Mouse (Mus musculus) subcutaneous adipose tissue, adult 2 months (tissue): ENCODE results near the gene Atg10. TPM values are rescaled to one million over a fixed set of nuclear protein-coding genes. Genes with fewer than 3 reads are reported as not detected.

ENCODE experiments used
- polyA plus RNA-seq: library from polyadenylated mRNA; depleted of rRNA; stranded (reverse); fragments of >200 nt; gene quantifications from 2 replicates; pipeline ENCODE4 v1.2.3, GENCODE M21; 2012; ENCODE audit warnings: low replicate concordance; rRNA removed

Gene Atg10
- 4.0 and 7.6 TPM in 2 replicates for polyA plus RNA-seq

DNA sequence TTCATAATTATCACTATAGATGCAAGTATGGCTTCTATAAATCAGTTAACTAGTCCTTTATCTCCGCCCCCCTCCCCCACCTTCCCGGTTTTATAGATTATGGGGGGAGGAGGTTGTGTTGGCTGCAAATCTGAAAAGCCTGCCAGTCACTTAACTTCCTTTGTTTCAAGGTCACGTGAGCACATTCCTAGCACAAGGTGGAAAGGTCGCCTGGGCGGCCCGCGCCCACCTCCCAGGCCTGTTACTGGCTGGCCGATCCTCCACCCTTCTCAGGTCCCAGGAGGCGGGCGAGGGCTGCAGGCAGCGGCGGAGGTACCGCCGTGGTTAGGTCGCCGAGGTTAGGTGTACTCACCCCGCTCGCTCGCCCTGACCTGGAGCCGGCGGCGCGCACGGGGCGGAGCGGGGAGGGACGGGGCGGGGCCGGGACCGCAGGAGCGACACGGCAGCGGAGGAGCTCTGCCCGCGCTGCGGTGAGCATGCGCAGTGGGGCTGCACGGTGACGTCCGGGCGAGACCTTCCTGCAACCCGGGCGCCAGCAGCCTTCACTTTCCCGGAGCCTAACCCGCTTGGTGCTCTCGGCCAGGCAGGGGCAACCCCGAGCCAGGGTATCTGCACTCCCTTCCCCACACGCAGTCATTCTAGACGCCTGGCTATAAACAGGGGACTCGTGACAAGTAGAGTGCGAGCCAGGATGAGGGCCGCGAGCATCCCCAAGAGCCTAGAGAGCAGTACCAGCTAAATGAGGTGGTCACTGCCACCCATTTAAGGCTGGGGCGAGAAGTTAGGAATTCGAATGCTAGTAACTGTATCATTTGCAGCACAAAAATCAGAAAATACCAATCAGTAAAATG, at the start of gene Atg10:
Gene Atg10, minus strand, starts transcription at position 382 of the 851 bp plus-strand sequence.

DNA sequence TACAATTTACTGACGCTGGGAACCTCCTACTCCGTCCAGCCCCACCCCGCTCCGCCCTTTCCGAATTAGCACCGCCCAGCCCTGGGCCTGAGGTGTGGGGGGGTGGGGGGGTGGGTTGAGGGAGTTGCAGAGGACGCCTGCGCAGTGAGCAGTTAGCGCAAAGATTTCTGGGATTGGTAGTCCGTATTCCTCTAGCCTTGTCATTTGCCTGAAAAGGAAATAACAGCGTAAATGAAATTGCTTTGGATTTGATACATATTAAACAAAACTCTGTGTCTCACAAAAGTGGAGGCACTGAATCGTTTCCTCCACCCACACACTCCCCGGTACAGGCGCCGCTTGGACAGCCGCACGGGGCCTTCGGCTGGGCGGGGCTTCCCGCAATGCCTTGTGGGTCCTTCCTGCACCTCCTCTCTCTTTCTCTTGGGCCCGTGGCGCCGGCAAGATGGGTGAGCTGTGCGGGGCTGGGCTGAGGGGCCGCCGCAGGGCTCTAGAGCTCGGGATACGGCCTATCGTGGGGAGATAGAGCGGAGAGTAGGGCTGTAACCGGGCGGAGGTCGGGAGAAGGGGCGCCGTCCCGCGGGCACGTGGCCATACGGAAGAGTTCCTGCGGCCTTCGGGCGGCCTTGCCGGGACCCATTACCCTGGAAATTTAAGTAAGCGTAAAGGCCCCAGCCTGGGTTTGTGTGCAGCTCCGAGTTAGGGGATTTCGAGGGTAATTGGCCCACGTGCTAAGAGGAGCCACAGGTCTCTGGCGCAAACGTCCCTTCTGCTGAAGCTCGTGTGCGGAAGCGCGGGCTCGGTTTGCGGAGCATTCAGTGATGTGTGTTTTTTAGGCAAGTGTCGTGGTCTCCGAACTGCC, 300.8 kb downstream of the Atg10 start, which contains the start of gene Rps23:
Gene Rps23, plus strand, starts transcription at position 208 of the 862 bp plus-strand sequence.

DNA sequence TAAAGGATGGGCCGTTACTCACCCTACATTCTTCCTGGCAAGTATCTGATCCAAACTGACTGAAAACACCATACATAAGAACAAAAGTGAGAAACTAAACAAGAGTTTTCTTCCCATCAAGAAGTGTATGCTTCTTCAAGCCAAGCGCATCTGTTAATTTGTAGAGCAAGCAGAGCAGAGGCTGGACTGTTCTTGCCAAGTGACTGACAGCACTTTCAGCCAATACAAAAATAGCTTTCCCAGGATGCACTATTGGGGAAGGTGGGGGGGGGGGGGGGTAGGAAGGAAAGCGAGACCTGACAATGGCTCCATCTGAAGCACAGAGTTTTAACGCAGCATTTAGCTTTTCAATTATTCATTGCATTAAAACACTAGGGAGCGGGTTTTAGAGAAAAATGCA, 318.6 kb downstream of the Atg10 start, which contains the start of gene Atp6ap1l:
Gene Atp6ap1l, minus strand, starts transcription at position 180 of the 400 bp plus-strand sequence.

Other genes starting within 250 kb of the Atg10 start
- gene Ssbp2, start 236.3 kb upstream of the Atg10 start, polyA plus RNA-seq, result 21.0 and 48.1 TPM in 2 replicates